Mouse (Mus musculus) heart, adult 9 months (tissue): ENCODE measurements at regions not wholly inside any gene's neighbourhood (a gene's known extent, or its start where the extent isn't known, plus 50 kb on each side); places are given as distances from the start of the nearest gene placed in this dataset.

Source experiments
- DNase-seq, 2 experiments: peaks; one replicate each; pipeline ENCODE4 v3.0.0; 2022; ENCODE audit warnings: low spot score in 2 of 2

GRCm38 (mm10) chr12:106727486-106727885, 717.5 kb downstream of the Vrk1 start:
- DNase-seq, result no peak

- DNase-seq, result no peak
Measured at GRCm38 (mm10) chr12:106729686-106730085, 719.7 kb downstream of the Vrk1 start.

GRCm38 (mm10) chr12:106732108-106732857, 722.3 kb downstream of the Vrk1 start:
- DNase-seq, result no peak

- no peak for DNase-seq
Measured at GRCm38 (mm10) chr12:106748765-106749164, 738.7 kb downstream of the Vrk1 start.

GRCm38 (mm10) chr12:106763552-106763951, 724.9 kb upstream of the 3110018I06Rik start:
- DNase-seq, result no peak

GRCm38 (mm10) chr12:106764516-106764915, 723.9 kb upstream of the 3110018I06Rik start:
- no peak for DNase-seq

- DNase-seq, result no peak
Measured at GRCm38 (mm10) chr12:106773536-106773935, 714.9 kb upstream of the 3110018I06Rik start.

GRCm38 (mm10) chr12:106796596-106796995, 691.8 kb upstream of the 3110018I06Rik start:
- no peak for DNase-seq

GRCm38 (mm10) chr12:106819736-106820135, 668.7 kb upstream of the 3110018I06Rik start:
- no peak for DNase-seq

- no peak for DNase-seq
Measured at GRCm38 (mm10) chr12:106822311-106822710, 666.1 kb upstream of the 3110018I06Rik start.

- DNase-seq, result no peak
Measured at GRCm38 (mm10) chr12:106828542-106828941, 659.9 kb upstream of the 3110018I06Rik start.

GRCm38 (mm10) chr12:106829323-106829722, 659.1 kb upstream of the 3110018I06Rik start:
- DNase-seq, result no peak

GRCm38 (mm10) chr12:106835241-106835640, 653.2 kb upstream of the 3110018I06Rik start:
- no peak for DNase-seq

GRCm38 (mm10) chr12:106839618-106840017, 648.8 kb upstream of the 3110018I06Rik start:
- no peak for DNase-seq

GRCm38 (mm10) chr12:106840150-106840651, 648.2 kb upstream of the 3110018I06Rik start:
- no peak for DNase-seq

GRCm38 (mm10) chr12:106841996-106842395, 646.4 kb upstream of the 3110018I06Rik start:
- DNase-seq, result no peak

- no peak for DNase-seq
Measured at GRCm38 (mm10) chr12:106842396-106842795, 646.0 kb upstream of the 3110018I06Rik start.

- no peak for DNase-seq
Measured at GRCm38 (mm10) chr12:106851666-106852065, 636.8 kb upstream of the 3110018I06Rik start.

- no peak for DNase-seq
Measured at GRCm38 (mm10) chr12:106852736-106853135, 635.7 kb upstream of the 3110018I06Rik start.

- no peak for DNase-seq
Measured at GRCm38 (mm10) chr12:106853711-106854240, 634.7 kb upstream of the 3110018I06Rik start.

- DNase-seq, result no peak
Measured at GRCm38 (mm10) chr12:106855520-106855919, 632.9 kb upstream of the 3110018I06Rik start.

- no peak for DNase-seq
Measured at GRCm38 (mm10) chr12:106861638-106862037, 626.8 kb upstream of the 3110018I06Rik start.

GRCm38 (mm10) chr12:106864076-106864475, 624.4 kb upstream of the 3110018I06Rik start:
- DNase-seq, result no peak
